Mouse (Mus musculus) mature B cell (primary cell): ENCODE data around the gene Cox8b.
"Not testable (repeated sequence)": the region's sequence is repeated elsewhere in the genome, so short reads cannot be mapped to it uniquely, and the experiment has no call there.

Experiments
- in situ Hi-C: fragments of 300-500 bp; cut with MboI; formaldehyde crosslinking; loops from 2 replicates; pipeline ENCODE4 v1.14.3; 2019

The Cox8b gene

GRCm38 (mm10) chr7:140912846-140913482 lies 12.7 kb upstream of the Cox8b start:
- in situ Hi-C loops: no loop called here

GRCm38 (mm10) chr7:140912293-140912692 lies 12.0 kb upstream of the Cox8b start:
- in situ Hi-C loops: no loop called here

- in situ Hi-C loops: no loop called here
Observed at GRCm38 (mm10) chr7:140908634-140909107, 8.4 kb upstream of the Cox8b start.

GRCm38 (mm10) chr7:140908181-140908580 lies 7.9 kb upstream of the Cox8b start:
- in situ Hi-C loops: no loop called here

- in situ Hi-C loops: no loop called here
Observed at GRCm38 (mm10) chr7:140907697-140908096, 7.5 kb upstream of the Cox8b start.

- in situ Hi-C loops: no loop called here
Observed at GRCm38 (mm10) chr7:140907131-140907530, 6.9 kb upstream of the Cox8b start.

GRCm38 (mm10) chr7:140905642-140906081 lies 5.4 kb upstream of the Cox8b start:
- in situ Hi-C loops: no loop called here

GRCm38 (mm10) chr7:140903212-140903611 lies 3.0 kb upstream of the Cox8b start:
- in situ Hi-C loops: loop anchor here (5.0 kb wide), 2 partner anchors 56 to 144 kb away; partner anchors contain the start of genes Odf3 and Scgb1c1

GRCm38 (mm10) chr7:140902036-140902875 lies 2.0 kb upstream of the Cox8b start:
- in situ Hi-C loops: loop anchor here (5.0 kb wide), 2 partner anchors 55 to 145 kb away; partner anchors contain the start of genes Odf3 and Scgb1c1

GRCm38 (mm10) chr7:140899121-140899520 lies 1.1 kb downstream of the Cox8b start:
- in situ Hi-C loops: no loop called here

- in situ Hi-C loops: no loop called here
Observed at GRCm38 (mm10) chr7:140897863-140898262, 2.4 kb downstream of the Cox8b start.

- in situ Hi-C loops: no loop called here
Observed at GRCm38 (mm10) chr7:140894611-140895010, 5.6 kb downstream of the Cox8b start.

- in situ Hi-C loops: no loop called here
Observed at GRCm38 (mm10) chr7:140894031-140894430, 6.2 kb downstream of the Cox8b start.

- in situ Hi-C loops: not testable (repeated sequence)
Observed at GRCm38 (mm10) chr7:140890636-140891035, 9.6 kb downstream of the Cox8b start.

- in situ Hi-C loops: no loop called here
Observed at GRCm38 (mm10) chr7:140882469-140882803, 17.8 kb downstream of the Cox8b start.

GRCm38 (mm10) chr7:140881696-140882468 lies 18.4 kb downstream of the Cox8b start, which contains the start of the genes Psmd13 and Sirt3:
Gene Psmd13 (plus strand): TSS chr7:140881968.
Gene Sirt3 (minus strand): TSS chr7:140882309.
- in situ Hi-C loops: no loop called here

- in situ Hi-C loops: no loop called here
Observed at GRCm38 (mm10) chr7:140880865-140881515, 19.3 kb downstream of the Cox8b start.

GRCm38 (mm10) chr7:140880419-140880818 lies 19.8 kb downstream of the Cox8b start:
- in situ Hi-C loops: no loop called here

- in situ Hi-C loops: no loop called here
Observed at GRCm38 (mm10) chr7:140879355-140879754, 20.9 kb downstream of the Cox8b start.

- in situ Hi-C loops: no loop called here
Observed at GRCm38 (mm10) chr7:140877364-140877763, 22.9 kb downstream of the Cox8b start.

GRCm38 (mm10) chr7:140874224-140874623 lies 26.0 kb downstream of the Cox8b start:
- in situ Hi-C loops: no loop called here
